Mouse (Mus musculus): ENCODE results near the gene Fam107b. TPM values are rescaled to one million over a fixed set of nuclear protein-coding genes. Genes with fewer than 3 reads are reported as not detected.

Fam107b gene
- polyA plus RNA-seq, 1 experiment from 2014 or later: 27.0 TPM

- H3K9me3 ChIP-seq (ENCODE audit: control insufficient read depth, low read length): no peaks in the 10 kb centered on the region
- H3K9ac ChIP-seq (ENCODE audit: low read depth, low read length): no peak overlapping the region
- H3K27me3 ChIP-seq (replicated peaks; ENCODE audit: control insufficient read depth, insufficient read depth, low read length): no peaks in the 10 kb centered on the region
- H3K36me3 ChIP-seq (ENCODE audit: control insufficient read depth, insufficient read depth, low read length): no peaks in the 10 kb centered on the region
- H3K4me2 ChIP-seq (ENCODE audit: low read length): no peak overlapping the region
- no peak for ATAC-seq
- 67% methylated on average over 6 of the region's 6 CpGs for WGBS
- no peak overlapping the region for H3K4me3 ChIP-seq (ENCODE audit: low read length)
- no peaks in the 10 kb centered on the region; the same call in 1 of the 2 replicates for H3K4me1 ChIP-seq (ENCODE audit: control insufficient read depth, insufficient read depth, low read depth, low read length)
- H3K27ac ChIP-seq (ENCODE audit: low read depth, low read length): no peak overlapping the region
These were observed 193.8 kb downstream of the Fam107b start for GRCm38 (mm10) chr2:3764136-3764535.

- H3K4me1 ChIP-seq (ENCODE audit: control insufficient read depth, insufficient read depth, low read depth, low read length): no peaks in the 10 kb centered on the region
These were observed 195.9 kb downstream of the Fam107b start for GRCm38 (mm10) chr2:3765957-3766783.

GRCm38 (mm10) chr2:3769260-3769659, 199.0 kb downstream of the Fam107b start:
- WGBS: 37% methylated on average over 6 of the region's 6 CpGs

More at GRCm38 (mm10) chr2:3765957-3766783, 195.9 kb downstream of the Fam107b start:
- 69% methylated on average over 11 of the region's 11 CpGs for WGBS
- H3K9me3 ChIP-seq (ENCODE audit: control insufficient read depth, low read length): no peaks in the 10 kb centered on the region
- H3K36me3 ChIP-seq (ENCODE audit: control insufficient read depth, insufficient read depth, low read length): no peaks in the 10 kb centered on the region
- no peak for ATAC-seq
- H3K4me3 ChIP-seq (ENCODE audit: low read length): no peak overlapping the region
- no peak overlapping the region for H3K4me2 ChIP-seq (ENCODE audit: low read length)
- no peak overlapping the region for H3K27ac ChIP-seq (ENCODE audit: low read depth, low read length)
- no peaks in the 10 kb centered on the region for H3K27me3 ChIP-seq (replicated peaks; ENCODE audit: control insufficient read depth, insufficient read depth, low read length)
- no peak overlapping the region for H3K9ac ChIP-seq (ENCODE audit: low read depth, low read length)

GRCm38 (mm10) chr2:3769786-3770318, 199.6 kb downstream of the Fam107b start:
- H3K27me3 ChIP-seq (replicated peaks; ENCODE audit: control insufficient read depth, insufficient read depth, low read length): no peaks in the 10 kb centered on the region
- no peak overlapping the region for H3K27ac ChIP-seq (ENCODE audit: low read depth, low read length)
- H3K4me1 ChIP-seq (ENCODE audit: control insufficient read depth, insufficient read depth, low read depth, low read length): no peaks in the 10 kb centered on the region
- H3K9ac ChIP-seq (ENCODE audit: low read depth, low read length): no peak overlapping the region
- H3K4me2 ChIP-seq (ENCODE audit: low read length): no peak overlapping the region
- H3K9me3 ChIP-seq (ENCODE audit: control insufficient read depth, low read length): no peaks in the 10 kb centered on the region
- no peak overlapping the region for H3K4me3 ChIP-seq (ENCODE audit: low read length)
- no peaks in the 10 kb centered on the region for H3K36me3 ChIP-seq (ENCODE audit: control insufficient read depth, insufficient read depth, low read length)
- 84% methylated on average over 9 of the region's 9 CpGs for WGBS
- ATAC-seq: no peak

More at GRCm38 (mm10) chr2:3769260-3769659, 199.0 kb downstream of the Fam107b start:
- peak; percentile 62 for ATAC-seq
- Histone ChIP-seq H3K27ac (ENCODE audit: low read depth, low read length) (no peak overlapping the region), H3K36me3 (ENCODE audit: control insufficient read depth, insufficient read depth, low read length) (no peaks in the 10 kb centered on the region), H3K27me3 (replicated peaks; ENCODE audit: control insufficient read depth, insufficient read depth, low read length) (no peaks in the 10 kb centered on the region), H3K4me2 (ENCODE audit: low read length) (no peak overlapping the region), H3K4me1 (ENCODE audit: control insufficient read depth, insufficient read depth, low read depth, low read length) (no peaks in the 10 kb centered on the region), H3K9me3 (ENCODE audit: control insufficient read depth, low read length) (no peaks in the 10 kb centered on the region), H3K4me3 (ENCODE audit: low read length) (no peak overlapping the region), H3K9ac (ENCODE audit: low read depth, low read length) (no peak overlapping the region)

- Histone ChIP-seq H3K9me3 (ENCODE audit: control insufficient read depth, low read length) (no peaks in the 10 kb centered on the region), H3K4me1 (ENCODE audit: control insufficient read depth, insufficient read depth, low read depth, low read length) (no peaks in the 10 kb centered on the region), H3K9ac (ENCODE audit: low read depth, low read length) (no peak overlapping the region), H3K27me3 (replicated peaks; ENCODE audit: control insufficient read depth, insufficient read depth, low read length) (no peaks in the 10 kb centered on the region), H3K27ac (ENCODE audit: low read depth, low read length) (no peak overlapping the region), H3K36me3 (ENCODE audit: control insufficient read depth, insufficient read depth, low read length) (no peaks in the 10 kb centered on the region), H3K4me3 (ENCODE audit: low read length) (no peak overlapping the region), H3K4me2 (ENCODE audit: low read length) (no peak overlapping the region)
- WGBS: 66% methylated on average over 2 of the region's 2 CpGs
- no peak for ATAC-seq
These were observed 200.1 kb downstream of the Fam107b start for GRCm38 (mm10) chr2:3770383-3770782.

- Histone ChIP-seq H3K9ac (ENCODE audit: low read depth, low read length) (no peak overlapping the region), H3K4me2 (ENCODE audit: low read length) (no peak overlapping the region), H3K27ac (ENCODE audit: low read depth, low read length) (no peak overlapping the region), H3K9me3 (ENCODE audit: control insufficient read depth, low read length) (no peaks in the 10 kb centered on the region), H3K27me3 (replicated peaks; ENCODE audit: control insufficient read depth, insufficient read depth, low read length) (no peaks in the 10 kb centered on the region), H3K36me3 (ENCODE audit: control insufficient read depth, insufficient read depth, low read length) (no peaks in the 10 kb centered on the region), H3K4me3 (ENCODE audit: low read length) (no peak overlapping the region), H3K4me1 (ENCODE audit: control insufficient read depth, insufficient read depth, low read depth, low read length) (no peaks in the 10 kb centered on the region)
- ATAC-seq: no peak
- 96% methylated on average over 6 of the region's 6 CpGs for WGBS
These were observed 201.2 kb downstream of the Fam107b start for GRCm38 (mm10) chr2:3771483-3771882.

GRCm38 (mm10) chr2:3773089-3773488, 202.8 kb downstream of the Fam107b start:
- no peaks in the 10 kb centered on the region for H3K36me3 ChIP-seq (ENCODE audit: control insufficient read depth, insufficient read depth, low read length)
- 56% methylated on average over 4 of the region's 4 CpGs for WGBS
- no peak overlapping the region for H3K4me2 ChIP-seq (ENCODE audit: low read length)
- no peak overlapping the region for H3K27ac ChIP-seq (ENCODE audit: low read depth, low read length)
- H3K4me1 ChIP-seq (ENCODE audit: control insufficient read depth, insufficient read depth, low read depth, low read length): no peaks in the 10 kb centered on the region
- H3K27me3 ChIP-seq (replicated peaks; ENCODE audit: control insufficient read depth, insufficient read depth, low read length): no peaks in the 10 kb centered on the region
- H3K9me3 ChIP-seq (ENCODE audit: control insufficient read depth, low read length): no peaks in the 10 kb centered on the region
- ATAC-seq: no peak
- H3K4me3 ChIP-seq (ENCODE audit: low read length): no peak overlapping the region
- H3K9ac ChIP-seq (ENCODE audit: low read depth, low read length): no peak overlapping the region

GRCm38 (mm10) chr2:3775569-3775968, 205.3 kb downstream of the Fam107b start:
- Histone ChIP-seq H3K4me3 (ENCODE audit: low read length) (no peak overlapping the region), H3K4me2 (ENCODE audit: low read length) (no peak overlapping the region), H3K36me3 (ENCODE audit: control insufficient read depth, insufficient read depth, low read length) (peaks cover 8% of the 10 kb centered on the region), H3K27me3 (replicated peaks; ENCODE audit: control insufficient read depth, insufficient read depth, low read length) (no peaks in the 10 kb centered on the region), H3K27ac (ENCODE audit: low read depth, low read length) (no peak overlapping the region), H3K9ac (ENCODE audit: low read depth, low read length) (no peak overlapping the region), H3K4me1 (ENCODE audit: control insufficient read depth, insufficient read depth, low read depth, low read length) (no peaks in the 10 kb centered on the region), H3K9me3 (ENCODE audit: control insufficient read depth, low read length) (no peaks in the 10 kb centered on the region)
- WGBS: 88% methylated on average over 3 of the region's 3 CpGs
- ATAC-seq: no peak

GRCm38 (mm10) chr2:3776045-3776444, 205.8 kb downstream of the Fam107b start:
- H3K4me1 ChIP-seq (ENCODE audit: control insufficient read depth, insufficient read depth, low read depth, low read length): no peaks in the 10 kb centered on the region
- no peak for ATAC-seq
- no peak overlapping the region for H3K4me3 ChIP-seq (ENCODE audit: low read length)
- no peaks in the 10 kb centered on the region for H3K9me3 ChIP-seq (ENCODE audit: control insufficient read depth, low read length)
- no peaks in the 10 kb centered on the region for H3K27me3 ChIP-seq (replicated peaks; ENCODE audit: control insufficient read depth, insufficient read depth, low read length)
- peaks cover 8% of the 10 kb centered on the region for H3K36me3 ChIP-seq (ENCODE audit: control insufficient read depth, insufficient read depth, low read length)
- H3K9ac ChIP-seq (ENCODE audit: low read depth, low read length): no peak overlapping the region
- H3K27ac ChIP-seq (ENCODE audit: low read depth, low read length): no peak overlapping the region
- no peak overlapping the region for H3K4me2 ChIP-seq (ENCODE audit: low read length)
